In the genomic region with DNA sequence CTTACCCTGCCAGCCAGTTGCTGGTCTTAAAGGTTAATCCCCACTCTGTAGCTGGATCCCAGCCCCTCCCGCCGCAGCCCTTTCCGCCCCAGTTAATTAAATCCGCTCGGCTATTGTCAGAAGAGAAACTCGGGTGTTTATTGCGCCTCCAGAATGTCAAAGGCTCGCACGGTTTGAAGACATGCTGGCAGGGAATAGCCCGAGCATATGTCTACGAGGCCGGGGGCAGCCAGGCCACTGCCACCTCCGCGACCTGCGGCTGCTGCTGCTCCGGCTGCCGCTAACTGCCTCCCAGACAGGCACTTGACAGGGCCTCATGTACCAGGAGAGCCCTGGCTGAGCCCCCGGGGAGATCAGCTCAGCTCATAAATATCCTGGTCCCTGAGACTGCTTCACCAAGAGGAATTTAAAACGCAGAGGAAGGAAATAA, we compare ENCODE assay signal across 9 mouse cellular contexts.
DNase-seq lines count a peak whose midpoint lies in the region; ATAC-seq and TF ChIP-seq lines count a peak whose summit lies in the region.
"Had no signal": no experiment of that assay in that cellular context is flagged by ENCODE, and none has a peak within 500 bp of the region (broad histone marks: within the 10 kb centered on the region; RNA-seq: fewer than 3 reads in every experiment).

No protein-coding gene starts in this region.

- DNase-seq in layer of hippocampus, adult 2 months (ENCODE audit: low spot score in 2 of 2) = no peak
- no peak for DNase-seq in layer of hippocampus, postnatal 36 days
- DNase-seq in cerebellum, postnatal 25 days = peak; percentile 85 to 87
- no peak for DNase-seq in urinary bladder, postnatal 14 days (ENCODE audit: low spot score)
- DNase-seq in spleen, adult 18-20 months = no peak

- 0% methylated on average over 19 of the region's 19 CpGs for WGBS in hindbrain, embryonic 13.5 days
- WGBS in midbrain, embryonic 15.5 days = 2% methylated on average over 19 of the region's 19 CpGs

- peaks cover 99% of the 10 kb centered on the region for H3K4me1 ChIP-seq in hindbrain, embryonic 13.5 days (replicated peaks)
- H3K4me1 ChIP-seq in midbrain, embryonic 15.5 days = peaks cover 95% of the 10 kb centered on the region

- peak overlapping the region; percentile 43 for H3K4me3 ChIP-seq in layer of hippocampus, adult 2 months
- H3K4me3 ChIP-seq in hindbrain, embryonic 13.5 days = peak overlapping the region; percentile 30
- H3K4me3 ChIP-seq in midbrain, embryonic 15.5 days = peak overlapping the region; percentile 24

- no peak for ATAC-seq in hindbrain, embryonic 13.5 days (ENCODE audit: low FRiP score)
- peak; percentile 10; the same call in 1 of the 2 replicates for ATAC-seq in midbrain, embryonic 15.5 days (replicated peaks)
- ATAC-seq in granulocyte monocyte progenitor cell, adult 5-6 weeks (replicated peaks; ENCODE audit: poor library complexity, severe bottlenecking) = no peak

- no peaks in the 10 kb centered on the region for H3K36me3 ChIP-seq in hindbrain, embryonic 13.5 days
- no peaks in the 10 kb centered on the region for H3K36me3 ChIP-seq in midbrain, embryonic 15.5 days (replicated peaks)

- H3K9ac ChIP-seq in hindbrain, embryonic 13.5 days = peak overlapping the region; percentile 67
- H3K9ac ChIP-seq in midbrain, embryonic 15.5 days = peak overlapping the region; percentile 23

- H3K27ac ChIP-seq in layer of hippocampus, adult 2 months = peak overlapping the region; percentile 80
- H3K27ac ChIP-seq in hindbrain, embryonic 13.5 days = peak overlapping the region; percentile 92
- peak overlapping the region; percentile 84 for H3K27ac ChIP-seq in midbrain, embryonic 15.5 days
- H3K27ac ChIP-seq: macrophage had no signal

- H3K27me3 ChIP-seq in hindbrain, embryonic 13.5 days = no peaks in the 10 kb centered on the region
- no peaks in the 10 kb centered on the region for H3K27me3 ChIP-seq in midbrain, embryonic 15.5 days (replicated peaks)

- no peaks in the 10 kb centered on the region for H3K9me3 ChIP-seq in hindbrain, embryonic 13.5 days
- H3K9me3 ChIP-seq in midbrain, embryonic 15.5 days = no peaks in the 10 kb centered on the region

- peak overlapping the region; percentile 60 for H3K4me2 ChIP-seq in hindbrain, embryonic 13.5 days
- H3K4me2 ChIP-seq in midbrain, embryonic 15.5 days = peak overlapping the region; percentile 55

- TF ChIP-seq CTCF in layer of hippocampus, adult 2 months (conservative IDR thresholded peaks at IDR 0.05) = no peak

Comparison
In these comparisons a context has a peak if more than half of its experiments do, and no peak if none do; other contexts are left out.
1. DNase-seq: peak in cerebellum, postnatal 25 days (2 of 2); none in layer of hippocampus, adult 2 months (0 of 2), layer of hippocampus, postnatal 36 days (0 of 2), urinary bladder, postnatal 14 days (single experiment) and spleen, adult 18-20 months (0 of 2).
2. Peak in every context shown above with its lines, with median percentiles within 50 percentile points of each other: H3K27ac ChIP-seq and H3K4me3 ChIP-seq.